24 mouse cellular contexts compared by ENCODE assay signal in the genomic region with DNA sequence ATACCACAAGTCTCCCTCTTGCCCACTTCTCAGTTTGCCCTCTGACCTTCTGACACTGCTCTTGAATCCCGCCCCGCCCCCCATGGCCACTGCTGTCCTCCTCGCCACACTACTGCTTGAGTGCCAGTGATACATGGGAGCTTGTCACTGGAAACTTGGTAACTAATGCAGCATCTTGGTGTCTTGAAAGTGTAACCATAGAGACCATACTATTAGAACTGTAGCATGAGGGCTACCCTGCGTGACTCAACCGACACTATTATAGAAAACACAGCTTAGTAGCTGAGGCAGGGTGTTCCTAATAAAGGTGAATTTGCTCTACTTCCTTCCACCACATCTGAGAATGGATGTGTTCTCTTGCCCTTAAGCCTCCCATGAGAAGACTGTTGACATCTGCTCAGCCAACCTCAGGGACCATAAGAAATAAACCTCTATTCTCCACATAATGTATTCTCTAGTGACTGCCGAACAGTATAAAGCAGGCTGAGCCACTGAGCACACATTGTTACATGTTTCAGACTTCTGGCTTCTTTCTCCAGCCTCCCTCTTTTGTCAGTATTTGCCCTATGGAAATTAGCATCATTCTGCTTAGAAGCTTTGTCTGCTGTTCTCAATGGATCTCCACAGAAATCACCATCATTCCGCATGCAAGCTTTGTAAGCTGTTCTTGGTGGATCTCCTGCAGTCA.
DNase-seq lines count a peak whose midpoint lies in the region; ATAC-seq lines count a peak whose summit lies in the region.
"Had no signal": no experiment of that assay in that cellular context is flagged by ENCODE, and none has a peak within 500 bp of the region (broad histone marks: within the 10 kb centered on the region; RNA-seq: fewer than 3 reads in every experiment).

No protein-coding gene starts in this region.

- WGBS in forebrain, embryonic 14.5 days: 59% methylated on average over 7 of the region's 7 CpGs
- WGBS in hindbrain, embryonic 15.5 days: 48% methylated on average over 7 of the region's 7 CpGs
- WGBS in midbrain, embryonic 14.5 days: 44% methylated on average over 7 of the region's 7 CpGs

- H3K36me3 ChIP-seq in forebrain, embryonic 14.5 days (ENCODE audit: control insufficient read depth, insufficient read depth, low read length): no peaks in the 10 kb centered on the region
- no peaks in the 10 kb centered on the region for H3K36me3 ChIP-seq in hindbrain, embryonic 15.5 days
- H3K36me3 ChIP-seq in midbrain, embryonic 14.5 days (ENCODE audit: control insufficient read depth, insufficient read depth, low read length): no peaks in the 10 kb centered on the region

- H3K4me1 ChIP-seq in forebrain, embryonic 14.5 days (ENCODE audit: control insufficient read depth, insufficient read depth, low read length): no peaks in the 10 kb centered on the region
- peaks cover 4% of the 10 kb centered on the region; the same call in 1 of the 2 replicates for H3K4me1 ChIP-seq in hindbrain, embryonic 15.5 days (replicated peaks)
- peaks cover 5% of the 10 kb centered on the region for H3K4me1 ChIP-seq in midbrain, embryonic 14.5 days (ENCODE audit: control insufficient read depth, insufficient read depth, low read length)

- no peaks in the 10 kb centered on the region for H3K27me3 ChIP-seq in forebrain, embryonic 14.5 days (replicated peaks; ENCODE audit: control insufficient read depth, insufficient read depth, low read length)
- H3K27me3 ChIP-seq in hindbrain, embryonic 15.5 days: no peaks in the 10 kb centered on the region
- no peaks in the 10 kb centered on the region for H3K27me3 ChIP-seq in midbrain, embryonic 14.5 days (ENCODE audit: control insufficient read depth, insufficient read depth, low read length)
- H3K27me3 ChIP-seq: Patski had no signal

- no peak overlapping the region for H3K27ac ChIP-seq in forebrain, embryonic 14.5 days (ENCODE audit: low read depth, low read length)
- no peak overlapping the region for H3K27ac ChIP-seq in hindbrain, embryonic 15.5 days (replicated peaks)
- no peak overlapping the region for H3K27ac ChIP-seq in midbrain, embryonic 14.5 days (replicated peaks; ENCODE audit: low read depth, low read length)
- H3K27ac ChIP-seq: layer of hippocampus, adult 2 months; left cerebral cortex, adult 2 months had no signal

- peak; percentile 10 for DNase-seq in embryo, embryonic 11 days
- no peak for DNase-seq in embryo, embryonic 9.5 days (ENCODE audit: extremely low spot score)
- DNase-seq in forebrain, embryonic 14.5 days (ENCODE audit: low spot score): peak; percentile 14
- peak; percentile 25 for DNase-seq in midbrain, embryonic 14.5 days
- no peak for DNase-seq in layer of hippocampus, postnatal 36 days
- no peak for DNase-seq in thymus, adult 18-20 months
- no peak for DNase-seq in c-Kit-positive CD71-positive TER-119-positive erythroid progenitor cells, embryonic 14.5 days (ENCODE audit: low spot score)
- DNase-seq: adrenal gland, adult 8-10 months; cerebellum, adult 11 months; cerebellum, postnatal 10 days; heart, postnatal 10 days; kidney, adult 2 months; kidney, postnatal 10 days; left cerebral cortex, postnatal 4 days; liver; lung, postnatal 14 days; thymus, postnatal 36 days had no signal

- no peak overlapping the region for H3K4me2 ChIP-seq in forebrain, embryonic 14.5 days (ENCODE audit: low read length)
- no peak overlapping the region for H3K4me2 ChIP-seq in hindbrain, embryonic 15.5 days
- no peak overlapping the region for H3K4me2 ChIP-seq in midbrain, embryonic 14.5 days (ENCODE audit: low read length)
- H3K4me2 ChIP-seq: heart, embryonic 11.5 days had no signal

- ATAC-seq in forebrain, embryonic 14.5 days: 0 out of 2 replicates have a peak, but pooled peaks have one; percentile 20
- ATAC-seq in hindbrain, embryonic 15.5 days (ENCODE audit: low FRiP score, low read depth): peak; percentile 69
- ATAC-seq in midbrain, embryonic 14.5 days (ENCODE audit: low FRiP score, low TSS enrichment): peak; percentile 62; the same call in 1 of the 2 replicates
- ATAC-seq: CD4-positive, CD25-positive, alpha-beta regulatory T cell, adult 4 months; inflammation-experienced regulatory T-cells, adult 6 months; Patski had no signal

- no peaks in the 10 kb centered on the region for H3K9me3 ChIP-seq in forebrain, embryonic 14.5 days (replicated peaks; ENCODE audit: control insufficient read depth, low read length)
- H3K9me3 ChIP-seq in hindbrain, embryonic 15.5 days: no peaks in the 10 kb centered on the region
- no peaks in the 10 kb centered on the region for H3K9me3 ChIP-seq in midbrain, embryonic 14.5 days (ENCODE audit: control insufficient read depth, low read length)

- no peak overlapping the region for H3K9ac ChIP-seq in forebrain, embryonic 14.5 days (ENCODE audit: low read length)
- H3K9ac ChIP-seq in hindbrain, embryonic 15.5 days: no peak overlapping the region
- H3K9ac ChIP-seq in midbrain, embryonic 14.5 days (replicated peaks; ENCODE audit: low read length): no peak overlapping the region

- no peak overlapping the region for H3K4me3 ChIP-seq in forebrain, embryonic 14.5 days (ENCODE audit: low read depth, low read length)
- H3K4me3 ChIP-seq in hindbrain, embryonic 15.5 days: no peak overlapping the region
- H3K4me3 ChIP-seq in midbrain, embryonic 14.5 days (replicated peaks; ENCODE audit: low read depth, low read length): no peak overlapping the region
- H3K4me3 ChIP-seq: layer of hippocampus, adult 2 months; left cerebral cortex, adult 2 months had no signal

Comparison
In these comparisons a context has a peak if more than half of its experiments do, and no peak if none do; other contexts are left out.
1. DNase-seq: peak in embryo, embryonic 11 days (single experiment), forebrain, embryonic 14.5 days (single experiment) and midbrain, embryonic 14.5 days (single experiment); none in embryo, embryonic 9.5 days (single experiment), layer of hippocampus, postnatal 36 days (0 of 2), thymus, adult 18-20 months (0 of 2) and c-Kit-positive CD71-positive TER-119-positive erythroid progenitor cells, embryonic 14.5 days (single experiment).
2. Peak in every context shown above with its lines, with median percentiles within 50 percentile points of each other: ATAC-seq.